Mouse (Mus musculus) splenic B cell, adult 2 months (primary cell): ENCODE measurements around the gene Kras.

Source experiments
- DNase-seq: peaks from one replicate; pipeline ENCODE4 v3.0.0-alpha.2; 2011; ENCODE audit warnings: low read depth, low spot score
- H3K27me3 ChIP-seq: 2 replicates; pipeline ENCODE4 v1.6.1; 2012; ENCODE audit warnings: mild to moderate bottlenecking, low read length, moderate library complexity, mixed read lengths; ENCODE audit not compliant: control insufficient read depth, poor library complexity, insufficient read depth, severe bottlenecking
- H3K36me3 ChIP-seq: 2 replicates; pipeline ENCODE4 v1.6.1; 2012; ENCODE audit warnings: mild to moderate bottlenecking, low read length, moderate library complexity, mixed read lengths; ENCODE audit not compliant: control insufficient read depth, poor library complexity, insufficient read depth, severe bottlenecking

Gene Kras

DNA sequence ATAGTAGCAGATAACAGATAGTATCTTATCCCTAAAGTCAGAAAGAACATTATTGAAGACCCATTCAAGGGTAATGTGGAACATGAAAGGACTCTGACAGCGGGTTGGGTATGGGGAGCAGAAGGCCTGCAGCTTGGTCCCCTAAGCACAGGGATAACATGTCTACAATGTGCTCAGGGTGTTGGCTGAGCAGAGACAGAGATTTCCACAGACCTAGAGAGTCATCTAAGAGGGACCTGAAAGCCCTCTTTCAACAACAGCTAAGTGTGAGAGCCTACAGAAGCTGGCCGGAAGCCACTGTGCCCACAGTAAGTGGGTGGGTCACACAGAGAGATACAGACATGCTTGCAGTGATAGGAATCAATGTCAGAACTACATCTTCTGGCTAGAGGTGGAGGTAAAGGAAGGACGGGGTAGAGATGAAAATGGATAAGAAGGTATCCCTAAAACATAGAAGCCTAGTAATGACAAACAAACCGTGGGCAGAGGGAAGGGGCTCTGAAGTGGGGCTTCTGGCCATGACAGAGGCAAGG lies 19.3 kb upstream of the Kras start:
- DNase-seq: no peak
- H3K27me3 ChIP-seq: no peaks in the 10 kb centered on the region; the same call in 1 of the 2 replicates
- H3K36me3 ChIP-seq: no peaks in the 10 kb centered on the region

DNA sequence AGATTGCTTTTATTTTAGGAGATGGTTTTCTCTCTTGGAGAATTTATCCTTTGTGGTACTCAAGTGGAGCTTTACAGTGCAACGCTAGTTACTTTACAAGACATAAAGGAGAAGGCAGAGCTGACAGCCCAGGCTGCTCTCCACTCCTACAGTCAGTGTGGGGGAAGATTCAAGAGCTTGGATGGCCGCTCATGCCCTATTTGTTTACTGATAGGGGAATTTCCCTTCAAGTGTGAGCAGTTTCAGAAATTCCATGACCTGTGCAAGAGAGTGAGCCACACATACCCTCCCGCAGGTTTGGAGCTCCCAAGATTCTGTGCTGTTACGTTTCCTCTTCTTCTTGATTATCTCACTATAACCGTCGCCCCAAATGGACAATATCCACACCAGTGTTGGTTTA lies 17.7 kb upstream of the Kras start:
- no peak for DNase-seq
- Histone ChIP-seq H3K27me3 (no peaks in the 10 kb centered on the region; the same call in 1 of the 2 replicates), H3K36me3 (no peaks in the 10 kb centered on the region)

DNA sequence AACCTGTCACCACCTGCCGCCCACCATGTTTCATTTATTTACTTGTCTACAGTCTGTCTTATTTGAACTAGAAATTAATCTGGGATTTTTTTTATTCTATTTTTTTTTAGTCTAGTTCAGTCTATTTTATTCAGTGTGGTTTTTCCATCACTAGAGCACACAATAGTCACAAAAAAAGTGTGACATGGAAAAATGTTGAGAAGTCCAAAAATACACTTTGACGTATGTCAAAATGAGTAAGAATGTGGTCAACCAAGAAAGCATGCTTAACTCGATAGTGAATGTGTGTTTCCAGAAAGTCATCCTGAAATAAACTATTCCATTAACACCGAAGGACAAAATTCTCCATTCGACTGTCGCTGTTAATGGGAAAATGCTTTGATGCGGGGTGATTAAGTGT lies 12.3 kb upstream of the Kras start:
- no peaks in the 10 kb centered on the region for H3K36me3 ChIP-seq
- no peak for DNase-seq
- H3K27me3 ChIP-seq: no peaks in the 10 kb centered on the region; the same call in 1 of the 2 replicates

DNA sequence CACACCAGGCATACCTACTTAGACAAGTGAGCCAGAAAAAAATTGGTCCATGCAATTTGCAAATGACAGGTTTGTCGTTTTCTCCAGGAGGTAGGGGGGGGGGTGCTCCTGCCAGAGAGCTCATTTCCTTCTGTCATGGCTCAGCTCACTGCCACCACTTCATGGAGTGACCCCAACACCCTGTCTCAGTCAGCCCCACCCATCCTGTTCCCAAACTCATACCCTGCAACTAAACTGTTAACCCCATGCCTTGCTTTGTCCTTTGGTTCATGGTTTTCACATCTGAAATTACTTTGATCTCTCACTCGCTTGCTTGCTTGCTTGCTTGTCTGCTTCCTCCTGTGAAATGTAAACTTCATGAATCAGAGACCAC lies 6.6 kb upstream of the Kras start:
- H3K27me3 ChIP-seq: no peaks in the 10 kb centered on the region
- DNase-seq: no peak

DNA sequence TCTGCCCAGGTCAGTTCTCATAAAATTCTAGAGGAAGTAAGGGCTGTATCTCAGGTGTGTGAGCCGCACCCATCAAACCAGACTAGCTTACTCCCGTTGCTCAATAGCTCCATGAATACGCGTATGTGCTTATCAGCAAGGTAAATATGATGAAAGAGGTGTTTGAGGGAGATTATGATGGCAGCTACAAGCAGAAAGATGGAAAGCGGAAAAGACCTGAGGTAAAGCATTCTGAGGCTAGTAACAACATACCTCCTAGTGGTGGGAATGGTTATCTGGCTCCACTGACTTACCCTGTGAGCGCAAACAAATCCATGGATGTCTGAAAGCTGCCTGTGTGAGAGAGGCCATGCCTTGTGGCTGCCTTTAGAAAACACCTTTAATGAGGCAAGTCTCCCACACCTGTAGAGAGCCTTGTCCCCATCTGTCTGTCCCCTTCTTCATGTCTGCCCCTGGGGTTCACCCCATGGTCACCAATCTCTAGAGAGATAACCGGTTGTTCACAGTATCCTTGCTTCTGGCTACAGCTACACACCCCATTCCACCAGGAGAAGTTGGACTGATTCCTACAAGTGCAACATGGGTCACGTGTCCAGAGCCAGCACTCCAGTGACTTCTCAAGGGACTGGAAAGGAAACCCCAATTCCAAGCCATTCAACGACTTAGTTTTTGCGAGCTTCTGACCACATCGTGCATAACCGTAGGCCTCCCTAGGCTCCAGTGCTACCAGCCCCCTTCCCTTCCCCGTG lies 6.1 kb upstream of the Kras start:
- DNase-seq: no peak
- no peaks in the 10 kb centered on the region for H3K27me3 ChIP-seq

More for the DNA sequence above, 6.6 kb upstream of the Kras start:
- no peaks in the 10 kb centered on the region for H3K36me3 ChIP-seq

DNA sequence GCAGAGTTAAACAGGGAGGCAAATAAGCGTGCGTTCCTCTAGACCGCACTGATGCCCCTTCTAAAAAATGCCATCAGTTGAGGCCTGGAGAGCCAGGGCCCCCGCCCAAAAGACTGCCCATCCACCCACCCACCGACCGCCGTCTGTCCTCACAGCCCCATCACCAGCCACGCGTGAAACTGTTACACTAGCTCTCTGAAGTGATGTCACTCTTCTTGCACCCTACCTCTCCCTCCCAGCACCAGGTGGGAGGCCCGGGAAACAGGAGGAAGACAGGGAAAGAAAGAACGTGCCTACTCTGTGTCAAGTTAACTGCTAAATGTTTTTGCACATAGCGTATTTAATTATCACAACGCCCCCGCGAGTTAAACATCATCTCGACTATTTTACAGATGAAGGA lies 781 bp upstream of the Kras start:
- Histone ChIP-seq H3K36me3 (no peaks in the 10 kb centered on the region), H3K27me3 (no peaks in the 10 kb centered on the region)
- DNase-seq: no peak

More for the DNA sequence above, 6.1 kb upstream of the Kras start:
- no peaks in the 10 kb centered on the region for H3K36me3 ChIP-seq

DNA sequence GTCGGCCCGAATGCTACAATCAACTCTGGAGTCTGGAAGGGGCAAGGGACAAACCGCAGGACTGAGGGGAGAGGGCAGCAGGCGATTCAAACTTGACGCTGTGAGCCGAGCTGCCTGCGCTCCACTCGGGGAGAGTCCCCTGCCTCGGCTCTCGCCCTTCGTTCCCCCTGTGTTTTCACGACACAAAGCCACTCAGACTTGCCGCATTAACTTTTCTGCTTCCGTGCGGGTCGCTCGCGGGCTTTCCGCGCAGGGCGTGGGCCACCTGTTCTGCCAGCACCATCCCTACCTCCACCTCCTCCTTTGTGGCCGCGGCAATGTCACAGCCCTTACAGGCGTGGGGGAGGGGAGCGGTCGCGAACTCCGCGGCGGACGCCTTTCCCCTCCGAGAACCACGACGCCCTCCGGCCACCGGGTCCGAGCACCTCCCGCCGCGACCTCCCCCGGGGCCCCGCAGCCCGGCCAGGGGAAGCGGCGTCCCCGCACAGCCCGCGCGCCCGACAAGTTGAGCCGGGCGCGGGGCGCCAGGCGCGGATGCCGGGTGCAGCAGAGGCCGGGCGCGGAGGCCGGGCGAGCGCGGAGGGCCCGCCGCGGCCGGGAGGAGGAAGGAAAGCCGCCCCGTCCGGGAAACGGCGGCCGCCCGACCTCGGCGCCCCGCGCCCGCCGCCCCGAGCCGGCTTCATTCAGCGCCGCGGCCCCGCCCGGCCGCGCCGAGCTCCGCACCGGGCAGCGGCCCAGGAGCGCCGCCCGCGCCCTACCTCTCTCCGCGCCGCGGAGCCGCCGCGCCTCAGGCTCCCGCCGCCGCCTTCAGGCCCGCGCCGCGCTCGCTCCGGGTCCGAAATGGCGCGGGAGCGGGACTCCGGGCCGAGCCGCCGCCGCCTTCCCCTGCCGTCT lies 501 bp downstream of the Kras start:
- no peaks in the 10 kb centered on the region for H3K27me3 ChIP-seq
- peak; percentile 84 for DNase-seq

DNA sequence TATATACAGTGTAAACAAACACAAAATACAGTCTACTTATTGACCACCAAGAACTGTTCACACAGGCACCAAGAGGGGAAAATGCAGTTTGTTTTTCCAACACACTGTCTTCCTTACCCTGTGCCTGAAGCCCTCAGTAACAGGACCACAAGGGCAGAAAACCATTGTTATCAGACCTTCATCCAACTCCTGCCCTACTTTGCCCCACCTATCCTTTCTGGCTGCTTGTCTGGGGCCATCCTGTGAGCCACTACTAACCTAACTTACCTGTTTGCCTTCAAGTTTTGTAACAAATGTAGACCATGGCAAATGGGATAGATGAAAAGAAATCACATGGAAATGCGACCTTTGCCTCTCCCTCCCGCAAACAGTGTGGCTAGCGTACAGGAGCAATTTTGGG lies 2.2 kb downstream of the Kras start:
- DNase-seq: no peak

More for the DNA sequence above, 501 bp downstream of the Kras start:
- no peaks in the 10 kb centered on the region; the same call in 1 of the 2 replicates for H3K36me3 ChIP-seq

DNA sequence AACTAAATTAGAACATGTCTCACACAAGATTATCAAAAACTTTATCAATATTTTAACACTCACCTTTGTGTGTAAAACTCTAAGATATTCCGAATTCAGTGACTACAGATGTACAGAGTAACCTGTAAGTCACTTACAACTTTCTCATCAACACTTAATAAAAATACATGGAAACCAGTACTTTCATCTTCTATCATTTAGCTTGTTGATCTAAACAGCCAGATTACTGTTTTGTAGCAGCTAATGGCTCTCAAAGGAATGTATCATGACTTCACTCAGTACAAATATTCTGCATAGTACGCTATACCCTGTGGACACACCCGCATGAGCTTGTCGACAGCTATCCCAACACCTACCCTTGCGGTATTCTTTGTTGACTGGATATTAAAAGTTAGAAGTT lies 3.2 kb downstream of the Kras start:
- Histone ChIP-seq H3K36me3 (no peaks in the 10 kb centered on the region; the same call in 1 of the 2 replicates), H3K27me3 (no peaks in the 10 kb centered on the region)
- no peak for DNase-seq

More for the DNA sequence above, 2.2 kb downstream of the Kras start:
- H3K27me3 ChIP-seq: no peaks in the 10 kb centered on the region
- no peaks in the 10 kb centered on the region; the same call in 1 of the 2 replicates for H3K36me3 ChIP-seq

DNA sequence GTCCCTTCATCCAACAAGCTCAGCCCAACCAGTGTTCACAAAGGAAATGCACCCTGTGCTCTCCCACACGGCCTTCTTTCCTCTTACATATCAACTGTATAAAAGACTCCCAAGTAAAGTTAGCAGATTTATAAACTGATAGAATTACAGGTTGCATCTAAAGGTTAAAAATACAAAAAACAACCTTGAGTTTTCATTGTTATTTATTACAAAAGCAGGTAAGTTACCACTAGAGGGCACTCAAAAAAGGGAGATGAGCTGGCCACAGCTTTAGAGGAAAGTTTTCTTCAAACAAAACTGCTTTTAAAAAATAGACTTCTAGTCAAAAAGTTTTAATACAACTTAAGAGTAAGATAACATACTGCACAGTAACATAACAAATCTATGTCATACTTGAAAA lies 7.5 kb downstream of the Kras start:
- DNase-seq: peak; percentile 73
- no peaks in the 10 kb centered on the region; the same call in 1 of the 2 replicates for H3K36me3 ChIP-seq
- no peaks in the 10 kb centered on the region for H3K27me3 ChIP-seq

DNA sequence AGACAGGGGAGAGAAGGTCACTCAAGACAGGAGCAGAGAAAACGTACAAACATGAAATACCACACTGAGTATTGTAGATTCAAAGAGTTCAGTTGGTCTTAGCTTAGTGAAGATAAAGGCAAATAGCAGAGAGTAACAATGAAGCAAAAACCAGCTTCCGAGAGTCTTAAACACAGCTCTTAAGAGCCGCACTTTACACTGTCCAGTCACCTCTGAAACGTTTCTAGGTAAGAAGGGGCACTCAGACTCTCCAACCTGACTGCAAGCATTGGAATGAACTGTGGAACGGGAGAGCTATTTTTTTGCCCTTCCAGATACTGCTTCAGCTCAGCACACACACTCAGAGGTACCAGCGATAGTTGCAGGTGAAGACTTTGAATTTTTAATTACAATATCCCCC lies 9.8 kb downstream of the Kras start:
- DNase-seq: no peak
- H3K27me3 ChIP-seq: no peaks in the 10 kb centered on the region

DNA sequence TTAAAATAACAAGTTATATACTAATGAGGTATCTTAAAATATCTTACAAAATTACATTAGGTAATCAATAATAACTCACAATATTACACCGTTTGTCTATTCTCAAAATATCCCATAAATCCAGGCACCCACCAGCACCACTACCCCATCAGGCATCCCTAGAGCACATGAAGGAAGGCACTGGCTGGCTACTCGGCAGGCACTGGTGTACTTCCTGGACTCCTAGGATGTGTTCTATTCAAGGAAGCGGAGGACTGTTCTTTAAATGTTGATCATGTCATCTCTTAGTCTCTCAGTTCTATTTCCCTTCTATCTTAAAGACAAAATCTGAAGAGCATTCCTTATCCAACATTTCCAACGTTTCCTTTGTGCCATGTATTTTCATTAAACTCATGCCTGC lies 12.9 kb downstream of the Kras start:
- no peaks in the 10 kb centered on the region for H3K27me3 ChIP-seq

More for the DNA sequence above, 9.8 kb downstream of the Kras start:
- H3K36me3 ChIP-seq: no peaks in the 10 kb centered on the region; the same call in 1 of the 2 replicates

DNA sequence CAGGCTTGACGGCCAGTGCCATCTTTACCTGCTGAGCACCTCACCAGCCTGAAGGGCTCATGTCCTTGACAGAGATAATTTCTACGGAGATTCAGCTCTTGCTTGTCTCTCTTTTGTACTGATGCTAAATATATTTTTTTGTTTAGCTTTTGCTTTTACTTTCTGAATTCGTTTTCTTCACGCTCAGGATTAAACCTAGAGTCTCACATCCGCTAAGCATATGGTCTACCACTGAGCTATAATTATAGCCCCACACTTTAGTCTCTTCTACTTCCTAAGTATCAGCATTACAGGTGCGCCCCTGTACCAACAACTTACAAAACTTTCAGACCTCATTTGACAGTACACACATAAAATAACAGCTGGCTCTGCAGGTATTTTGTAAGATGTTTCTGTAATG lies 14.7 kb downstream of the Kras start:
- DNase-seq: peak; percentile 36
- H3K36me3 ChIP-seq: 0 out of 2 replicates have a peak, but pooled peaks cover 2% of the 10 kb centered on the region
- no peaks in the 10 kb centered on the region for H3K27me3 ChIP-seq

More for the DNA sequence above, 12.9 kb downstream of the Kras start:
- DNase-seq: no peak
- H3K36me3 ChIP-seq: 0 out of 2 replicates have a peak, but pooled peaks cover 2% of the 10 kb centered on the region

DNA sequence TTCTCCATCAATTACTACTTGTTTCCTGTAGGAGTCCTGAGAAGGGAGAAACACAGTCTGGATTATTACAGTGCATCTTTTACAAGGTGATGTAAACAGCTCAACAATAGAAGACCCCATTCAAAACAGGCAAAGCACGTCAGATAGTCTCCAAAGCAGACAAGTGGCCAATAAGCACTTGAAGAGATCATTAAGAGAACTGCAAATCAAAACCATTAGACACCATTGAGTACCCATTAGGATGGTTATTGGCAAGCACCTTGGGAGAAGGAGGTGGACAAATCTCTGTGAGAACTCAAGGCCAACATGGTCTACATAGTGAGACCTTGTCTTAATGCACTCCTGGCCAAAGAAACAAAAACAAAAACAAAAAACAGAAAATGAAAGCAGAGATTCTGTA lies 15.6 kb downstream of the Kras start:
- Histone ChIP-seq H3K27me3 (no peaks in the 10 kb centered on the region), H3K36me3 (peaks cover 2% of the 10 kb centered on the region; the same call in 1 of the 2 replicates)
- DNase-seq: no peak

DNA sequence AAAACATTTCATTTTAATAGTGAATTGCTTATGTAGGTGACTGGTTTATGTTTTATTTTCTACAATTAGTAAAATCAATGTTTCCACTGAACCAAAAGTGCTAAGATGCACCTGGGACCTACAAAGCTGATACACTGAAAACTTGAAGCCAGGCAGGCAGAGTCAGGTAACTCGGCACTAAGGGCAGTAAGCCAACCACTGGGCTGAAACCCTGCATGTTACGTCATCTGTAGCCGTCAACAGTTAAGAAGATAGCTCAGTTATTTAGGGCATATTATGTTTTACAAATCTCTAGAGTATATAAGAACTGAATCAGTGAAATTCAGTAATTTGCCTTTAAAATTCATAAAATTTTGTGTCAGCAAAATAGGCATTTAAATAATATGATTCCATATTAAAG lies 23.7 kb downstream of the Kras start:
- Histone ChIP-seq H3K27me3 (no peaks in the 10 kb centered on the region), H3K36me3 (peaks cover 9% of the 10 kb centered on the region; the same call in 1 of the 2 replicates)
- peak; percentile 58 for DNase-seq
